Mouse (Mus musculus): ENCODE data around the gene Myo1a. TPM values are rescaled to one million over a fixed set of nuclear protein-coding genes. Genes with fewer than 3 reads are reported as not detected.
"Not testable (repeated sequence)": the region's sequence is repeated elsewhere in the genome, so short reads cannot be mapped to it uniquely, and the experiment has no call there.

The Myo1a gene
- 1 to 10 TPM in 1 of 2 experiments, under 1 TPM in 1; 0.59 to 1.1 TPM for total RNA-seq (2021)
- long read RNA-seq, experiment 1 = 0 reads
- long read RNA-seq, experiment 2 = 0 reads

- DNase-seq (ENCODE audit: low spot score in 2 of 2) = no peak
These were observed at the start of gene Myo1a for GRCm38 (mm10) chr10:127704766-127705220. Gene Myo1a, plus strand, starts transcription at chr10:127705170.

GRCm38 (mm10) chr10:127657617-127658016 is 47.4 kb upstream of the Myo1a start:
- H3K4me3 ChIP-seq; H3K27ac ChIP-seq; DNase-seq (ENCODE audit: low spot score in 2 of 2): not testable (repeated sequence)

More at GRCm38 (mm10) chr10:127704766-127705220, at the start of gene Myo1a:
- peak; percentile 44 for TF ChIP-seq CTCF (conservative IDR thresholded peaks at IDR 0.05)
- H3K27ac ChIP-seq = no peak within 1 kb of the TSS
- no peak within 1 kb of the TSS for H3K4me3 ChIP-seq

- no peak for TF ChIP-seq CTCF (conservative IDR thresholded peaks at IDR 0.05)
These were observed 46.9 kb upstream of the Myo1a start for GRCm38 (mm10) chr10:127658076-127658475.

GRCm38 (mm10) chr10:127659551-127659950 is 45.4 kb upstream of the Myo1a start:
- no peak overlapping the region for H3K27ac ChIP-seq
- H3K4me3 ChIP-seq = no peak overlapping the region
- DNase-seq (ENCODE audit: low spot score in 2 of 2) = no peak
- TF ChIP-seq CTCF (conservative IDR thresholded peaks at IDR 0.05) = no peak

More at GRCm38 (mm10) chr10:127658076-127658475, 46.9 kb upstream of the Myo1a start:
- Histone ChIP-seq H3K4me3 (no peak overlapping the region), H3K27ac (no peak overlapping the region)
- no peak for DNase-seq (ENCODE audit: low spot score in 2 of 2)

- Histone ChIP-seq H3K4me3 (peak overlapping the region; percentile 85), H3K27ac (peak overlapping the region; percentile 99)
- no peak for TF ChIP-seq CTCF (conservative IDR thresholded peaks at IDR 0.05)
- no peak for DNase-seq (ENCODE audit: low spot score in 2 of 2)
These were observed 43.6 kb upstream of the Myo1a start for GRCm38 (mm10) chr10:127661291-127661914.

- no peak for TF ChIP-seq CTCF (conservative IDR thresholded peaks at IDR 0.05)
- Histone ChIP-seq H3K27ac (peak overlapping the region; percentile 99), H3K4me3 (peak overlapping the region; percentile 85)
- peak in 1 of 2 experiments; percentile 45 for DNase-seq (ENCODE audit: low spot score in 2 of 2)
These were observed 42.9 kb upstream of the Myo1a start for GRCm38 (mm10) chr10:127661915-127662663.

GRCm38 (mm10) chr10:127662666-127663253 is 42.2 kb upstream of the Myo1a start:
- H3K4me3 ChIP-seq = peak overlapping the region; percentile 85
- TF ChIP-seq CTCF (conservative IDR thresholded peaks at IDR 0.05) = peak; percentile 57
- peak overlapping the region; percentile 99 for H3K27ac ChIP-seq
- no peak for DNase-seq (ENCODE audit: low spot score in 2 of 2)

- Histone ChIP-seq H3K27ac (peak overlapping the region; percentile 99), H3K4me3 (peak overlapping the region; percentile 85; the same call in 1 of the 2 replicates)
- no peak for DNase-seq (ENCODE audit: low spot score in 2 of 2)
- TF ChIP-seq CTCF (conservative IDR thresholded peaks at IDR 0.05) = no peak
These were observed 41.4 kb upstream of the Myo1a start for GRCm38 (mm10) chr10:127663590-127663989.

- H3K4me3 ChIP-seq = peak overlapping the region; percentile 85
These were observed 40.8 kb upstream of the Myo1a start for GRCm38 (mm10) chr10:127664166-127664565.

GRCm38 (mm10) chr10:127664891-127665290 is 40.1 kb upstream of the Myo1a start:
- peak overlapping the region; percentile 99 for H3K27ac ChIP-seq
- no peak for TF ChIP-seq CTCF (conservative IDR thresholded peaks at IDR 0.05)
- DNase-seq (ENCODE audit: low spot score in 2 of 2) = no peak
- peak overlapping the region; percentile 85 for H3K4me3 ChIP-seq

More at GRCm38 (mm10) chr10:127664166-127664565, 40.8 kb upstream of the Myo1a start:
- DNase-seq (ENCODE audit: low spot score in 2 of 2) = no peak
- peak overlapping the region; percentile 99 for H3K27ac ChIP-seq
- no peak for TF ChIP-seq CTCF (conservative IDR thresholded peaks at IDR 0.05)

- no peak for DNase-seq (ENCODE audit: low spot score in 2 of 2)
- TF ChIP-seq CTCF (conservative IDR thresholded peaks at IDR 0.05) = peak; percentile 21
- Histone ChIP-seq H3K4me3 (peak overlapping the region; percentile 85), H3K27ac (peak overlapping the region; percentile 99)
These were observed 39.4 kb upstream of the Myo1a start for GRCm38 (mm10) chr10:127665366-127666181.

Data from layer of hippocampus, adult 2 months (tissue).